16 mouse cellular contexts compared by ENCODE assay signal in the genomic region with DNA sequence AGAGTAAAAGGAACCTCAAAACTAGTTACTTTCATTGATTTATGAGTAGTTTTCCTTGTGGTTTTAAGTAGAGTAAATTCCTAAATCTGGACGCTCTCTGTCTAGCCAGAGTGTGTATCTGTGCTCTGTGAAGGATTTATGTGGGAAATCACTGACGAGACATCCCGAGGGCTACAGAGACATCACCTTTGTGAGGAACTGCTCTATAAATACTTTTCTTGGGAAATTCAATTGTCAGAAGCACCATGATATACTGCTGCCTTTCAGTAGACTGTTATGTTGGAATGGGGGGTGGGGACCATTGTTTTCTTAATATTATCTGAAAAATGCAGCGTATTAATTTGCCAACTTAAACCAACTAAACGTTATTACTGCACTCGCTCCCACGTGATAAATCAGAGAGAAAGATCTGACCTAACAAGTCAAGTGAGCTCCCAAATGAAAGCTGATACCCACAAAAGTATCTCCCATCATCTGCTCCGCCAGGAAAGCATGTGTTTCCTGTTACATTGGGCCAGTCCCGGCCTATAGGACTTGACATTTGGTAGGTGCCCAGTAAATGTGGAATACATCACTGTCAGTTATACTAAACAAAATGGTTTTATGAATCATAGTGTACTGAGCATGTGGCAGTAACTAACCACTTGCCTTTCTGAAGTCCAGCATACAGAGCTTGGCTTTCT.
DNase-seq lines count a peak whose midpoint lies in the region; ATAC-seq and TF ChIP-seq lines count a peak whose summit lies in the region.
"Had no signal": no experiment of that assay in that cellular context is flagged by ENCODE, and none has a peak within 500 bp of the region (broad histone marks: within the 10 kb centered on the region; RNA-seq: fewer than 3 reads in every experiment).

No protein-coding gene starts in this region.

- no peaks in the 10 kb centered on the region for H3K27me3 ChIP-seq in kidney, embryonic 16.5 days (ENCODE audit: insufficient read depth, low read length)
- H3K27me3 ChIP-seq in embryonic facial prominence, embryonic 14.5 days (replicated peaks; ENCODE audit: control insufficient read depth, insufficient read depth, low read length) = 0 out of 2 replicates have a peak, but pooled peaks cover 5% of the 10 kb centered on the region
- H3K27me3 ChIP-seq in limb, embryonic 14.5 days (ENCODE audit: control insufficient read depth, insufficient read depth, low read length) = no peaks in the 10 kb centered on the region
- no peaks in the 10 kb centered on the region for H3K27me3 ChIP-seq in liver, embryonic 12.5 days (replicated peaks)
- H3K27me3 ChIP-seq: limb, embryonic 15.5 days; lung, embryonic 15.5 days; midbrain, embryonic 12.5 days; neural tube, embryonic 12.5 days had no signal

- 0 out of 2 replicates have a peak overlapping the region, but pooled peaks have one; percentile 40 for H3K27ac ChIP-seq in kidney, embryonic 16.5 days (ENCODE audit: low read length)
- no peak overlapping the region for H3K27ac ChIP-seq in embryonic facial prominence, embryonic 14.5 days (replicated peaks; ENCODE audit: low read depth, low read length)
- no peak overlapping the region for H3K27ac ChIP-seq in limb, embryonic 14.5 days (replicated peaks; ENCODE audit: low read depth, low read length)
- no peak overlapping the region for H3K27ac ChIP-seq in liver, embryonic 12.5 days
- H3K27ac ChIP-seq: limb, embryonic 15.5 days; lung, embryonic 15.5 days; midbrain, embryonic 12.5 days; neural tube, embryonic 12.5 days had no signal

- no peaks in the 10 kb centered on the region for H3K36me3 ChIP-seq in kidney, embryonic 16.5 days (ENCODE audit: insufficient read depth, low read length)
- no peaks in the 10 kb centered on the region for H3K36me3 ChIP-seq in embryonic facial prominence, embryonic 14.5 days (ENCODE audit: control insufficient read depth, insufficient read depth, low read length)
- no peaks in the 10 kb centered on the region for H3K36me3 ChIP-seq in limb, embryonic 14.5 days (ENCODE audit: control insufficient read depth, insufficient read depth, low read length)
- H3K36me3 ChIP-seq in liver, embryonic 12.5 days = no peaks in the 10 kb centered on the region
- H3K36me3 ChIP-seq: limb, embryonic 15.5 days; lung, embryonic 15.5 days; midbrain, embryonic 12.5 days; neural tube, embryonic 12.5 days had no signal

- H3K4me1 ChIP-seq in kidney, embryonic 16.5 days (ENCODE audit: insufficient read depth, low read length) = peaks cover 4% of the 10 kb centered on the region; the same call in 1 of the 2 replicates
- H3K4me1 ChIP-seq in embryonic facial prominence, embryonic 14.5 days (ENCODE audit: control insufficient read depth, insufficient read depth, low read length) = peaks cover 19% of the 10 kb centered on the region
- H3K4me1 ChIP-seq in limb, embryonic 14.5 days (ENCODE audit: control insufficient read depth, insufficient read depth, low read length) = peaks cover 9% of the 10 kb centered on the region; the same call in 1 of the 2 replicates
- no peaks in the 10 kb centered on the region for H3K4me1 ChIP-seq in liver, embryonic 12.5 days
- H3K4me1 ChIP-seq: midbrain, embryonic 12.5 days; neural tube, embryonic 12.5 days had no signal

- H3K9ac ChIP-seq in kidney, embryonic 16.5 days (replicated peaks; ENCODE audit: low read length) = no peak overlapping the region
- no peak overlapping the region for H3K9ac ChIP-seq in embryonic facial prominence, embryonic 14.5 days (ENCODE audit: low read depth, low read length)
- H3K9ac ChIP-seq in limb, embryonic 14.5 days (ENCODE audit: low read depth, low read length, severe bottlenecking) = no peak overlapping the region
- no peak overlapping the region for H3K9ac ChIP-seq in liver, embryonic 12.5 days
- H3K9ac ChIP-seq: limb, embryonic 15.5 days; lung, embryonic 15.5 days; midbrain, embryonic 12.5 days; neural tube, embryonic 12.5 days had no signal

- no peak overlapping the region for H3K4me3 ChIP-seq in kidney, embryonic 16.5 days (ENCODE audit: low read length)
- no peak overlapping the region for H3K4me3 ChIP-seq in embryonic facial prominence, embryonic 14.5 days (ENCODE audit: low read depth, low read length)
- no peak overlapping the region for H3K4me3 ChIP-seq in limb, embryonic 14.5 days (replicated peaks; ENCODE audit: low read length)
- no peak overlapping the region for H3K4me3 ChIP-seq in liver, embryonic 12.5 days
- H3K4me3 ChIP-seq: erythroblast, embryonic 14.5 days; limb, embryonic 15.5 days; lung, embryonic 15.5 days; midbrain, embryonic 12.5 days; neural tube, embryonic 12.5 days had no signal

- peak; percentile 42; the same call in 1 of the 2 replicates for ATAC-seq in kidney, embryonic 16.5 days (ENCODE audit: low FRiP score, low TSS enrichment)
- ATAC-seq in embryonic facial prominence, embryonic 14.5 days (ENCODE audit: low read depth) = 0 out of 2 replicates have a peak, but pooled peaks have one; percentile 41
- peak; percentile 30; the same call in 1 of the 2 replicates for ATAC-seq in limb, embryonic 14.5 days (ENCODE audit: low FRiP score, low read depth)
- ATAC-seq in liver, embryonic 12.5 days = no peak
- ATAC-seq: CD4-positive, CD25-positive, alpha-beta regulatory T cell, adult 4 months had no signal

- H3K4me2 ChIP-seq in kidney, embryonic 16.5 days (replicated peaks; ENCODE audit: low read depth, low read length) = no peak overlapping the region
- H3K4me2 ChIP-seq in embryonic facial prominence, embryonic 14.5 days (ENCODE audit: low read depth, low read length) = no peak overlapping the region
- no peak overlapping the region for H3K4me2 ChIP-seq in limb, embryonic 14.5 days (replicated peaks; ENCODE audit: low read depth, low read length, severe bottlenecking)
- no peak overlapping the region for H3K4me2 ChIP-seq in liver, embryonic 12.5 days
- H3K4me2 ChIP-seq: limb, embryonic 15.5 days; lung, embryonic 15.5 days; midbrain, embryonic 12.5 days; neural tube, embryonic 12.5 days had no signal

- no peak for TF ChIP-seq POLR2A in limb, embryonic 14.5 days (IDR thresholded peaks at IDR 0.05; ENCODE audit: borderline replicate concordance, extremely low read depth, insufficient read depth, insufficient read length)

- WGBS in kidney, embryonic 16.5 days = 12% methylated on average over 9 of the region's 9 CpGs
- WGBS in embryonic facial prominence, embryonic 14.5 days = 13% methylated on average over 9 of the region's 9 CpGs
- 17% methylated on average over 9 of the region's 9 CpGs for WGBS in limb, embryonic 14.5 days
- WGBS in liver, embryonic 12.5 days (ENCODE audit: insufficient replicate concordance) = 36% methylated on average over 9 of the region's 9 CpGs

- no peaks in the 10 kb centered on the region for H3K9me3 ChIP-seq in kidney, embryonic 16.5 days (ENCODE audit: low read length)
- H3K9me3 ChIP-seq in embryonic facial prominence, embryonic 14.5 days (ENCODE audit: control insufficient read depth, low read length) = no peaks in the 10 kb centered on the region
- H3K9me3 ChIP-seq in limb, embryonic 14.5 days (ENCODE audit: control insufficient read depth, low read length) = no peaks in the 10 kb centered on the region
- no peaks in the 10 kb centered on the region for H3K9me3 ChIP-seq in liver, embryonic 12.5 days (replicated peaks)
- H3K9me3 ChIP-seq: limb, embryonic 15.5 days; lung, embryonic 15.5 days; midbrain, embryonic 12.5 days; neural tube, embryonic 12.5 days had no signal

- no peak for DNase-seq in kidney, adult 9 months
- peak; percentile 53 for DNase-seq in embryo, embryonic 10 days (ENCODE audit: low spot score)
- peak; percentile 79 for DNase-seq in embryonic facial prominence, embryonic 14.5 days (ENCODE audit: low spot score)
- peak; percentile 23 for DNase-seq in limb, embryonic 14.5 days (ENCODE audit: low spot score)
- DNase-seq in urinary bladder, postnatal 36 days (ENCODE audit: low spot score in 2 of 2) = no peak
- DNase-seq: cerebellum, adult 8-10 months; heart, postnatal 10 days; thymus, adult 2 months had no signal

Comparison
In these comparisons a context has a peak if more than half of its experiments do, and no peak if none do; other contexts are left out.
1. DNase-seq: peak in embryo, embryonic 10 days (single experiment), embryonic facial prominence, embryonic 14.5 days (single experiment) and limb, embryonic 14.5 days (single experiment); none in kidney, adult 9 months (single experiment) and urinary bladder, postnatal 36 days (0 of 2).